Mouse (Mus musculus) gastrocnemius, postnatal 14 days (tissue): ENCODE measurements at regions not wholly inside any gene's neighbourhood (a gene's known extent, or its start where the extent isn't known, plus 50 kb on each side); places are given as distances from the start of the nearest gene placed in this dataset.

Experiments used
- DNase-seq: peaks from one replicate; pipeline ENCODE4 v3.0.0; 2021; ENCODE audit warnings: mixed read lengths
- intact Hi-C: fragments of 180-260 bp; cut with DNase I; formaldehyde crosslinking; loops from one replicate; pipeline ENCODE4 v1.15.1; 2025; ENCODE audit warnings: low total_unique reads

GRCm38 (mm10) chr2:106454310-106454974, 238.6 kb upstream of the Mpped2 start:
- DNase-seq, result no peak
- intact Hi-C loops, result no loop called here

- intact Hi-C loops, result no loop called here
- no peak for DNase-seq
These were observed 238.0 kb upstream of the Mpped2 start for GRCm38 (mm10) chr2:106455039-106455438.

GRCm38 (mm10) chr2:106455972-106456371, 237.1 kb upstream of the Mpped2 start:
- no peak for DNase-seq
- intact Hi-C loops, result no loop called here

DNA sequence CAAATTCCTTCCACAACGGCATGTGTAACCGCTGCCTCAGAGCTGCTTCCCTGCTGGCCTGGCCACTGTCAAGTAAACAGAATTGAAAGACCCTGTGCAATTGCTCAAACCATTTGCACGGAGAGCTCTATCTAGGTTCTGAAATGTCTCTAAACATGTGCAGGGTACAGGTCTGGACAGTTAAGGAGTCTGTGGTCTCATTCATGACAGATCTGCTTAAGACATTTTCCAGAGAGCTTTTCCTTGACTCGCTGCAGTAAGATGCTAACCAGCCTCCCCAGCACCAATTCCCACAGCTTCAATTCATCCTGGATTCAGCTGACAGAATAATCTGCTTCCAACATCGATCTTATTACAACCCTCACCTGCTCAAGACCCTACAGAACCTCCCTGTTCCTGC, 235.1 kb upstream of the Mpped2 start:
- intact Hi-C loops, result no loop called here
- no peak for DNase-seq

GRCm38 (mm10) chr2:106461021-106461420, 232.0 kb upstream of the Mpped2 start:
- no peak for DNase-seq
- intact Hi-C loops, result no loop called here

GRCm38 (mm10) chr2:106461490-106461889, 231.6 kb upstream of the Mpped2 start:
- DNase-seq, result no peak
- intact Hi-C loops, result no loop called here

GRCm38 (mm10) chr2:106461973-106462637, 231.0 kb upstream of the Mpped2 start:
- intact Hi-C loops, result no loop called here
- no peak for DNase-seq

GRCm38 (mm10) chr2:106465055-106465454, 228.0 kb upstream of the Mpped2 start:
- intact Hi-C loops, result no loop called here
- DNase-seq, result no peak

DNA sequence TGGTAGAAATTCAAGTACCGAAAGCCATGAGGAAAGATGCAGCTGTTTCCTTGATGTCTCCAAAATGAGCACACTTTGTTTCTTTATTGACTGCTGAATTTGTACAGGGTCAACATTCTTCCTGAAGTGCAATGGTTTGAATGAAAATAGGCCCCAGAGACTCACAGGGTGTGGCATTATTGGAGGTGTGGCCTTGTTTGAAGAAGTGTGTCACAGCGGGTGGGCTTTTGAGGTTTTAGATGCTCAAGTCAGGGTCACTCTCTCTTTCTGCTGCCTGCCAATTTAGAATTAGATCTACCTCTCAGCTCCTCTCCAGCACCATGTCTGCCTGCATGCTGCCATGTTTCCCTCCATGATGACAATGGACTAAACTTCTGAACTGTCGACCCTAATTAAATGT, 227.2 kb upstream of the Mpped2 start:
- no peak for DNase-seq
- intact Hi-C loops, result no loop called here

DNA sequence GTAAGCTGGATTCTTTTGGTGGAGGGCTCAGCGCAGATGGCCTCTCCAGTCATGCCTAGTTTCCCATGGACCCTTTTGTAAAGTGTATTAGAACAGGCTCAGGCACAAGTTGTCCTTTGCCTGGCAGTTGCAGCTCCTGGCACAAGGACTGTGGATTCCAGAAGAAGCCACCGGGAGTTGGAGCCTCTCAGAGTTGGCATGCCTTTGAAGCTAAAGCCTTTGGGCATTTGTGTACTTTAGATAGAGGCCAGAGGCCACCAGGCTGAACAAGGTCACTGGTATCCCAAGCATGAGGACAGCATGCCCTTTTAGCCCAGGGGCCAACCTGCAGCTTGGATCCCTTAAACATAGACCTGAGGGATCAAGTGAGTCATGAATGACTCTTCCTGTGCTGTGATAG, 223.9 kb upstream of the Mpped2 start:
- intact Hi-C loops, result no loop called here
- no peak for DNase-seq

DNA sequence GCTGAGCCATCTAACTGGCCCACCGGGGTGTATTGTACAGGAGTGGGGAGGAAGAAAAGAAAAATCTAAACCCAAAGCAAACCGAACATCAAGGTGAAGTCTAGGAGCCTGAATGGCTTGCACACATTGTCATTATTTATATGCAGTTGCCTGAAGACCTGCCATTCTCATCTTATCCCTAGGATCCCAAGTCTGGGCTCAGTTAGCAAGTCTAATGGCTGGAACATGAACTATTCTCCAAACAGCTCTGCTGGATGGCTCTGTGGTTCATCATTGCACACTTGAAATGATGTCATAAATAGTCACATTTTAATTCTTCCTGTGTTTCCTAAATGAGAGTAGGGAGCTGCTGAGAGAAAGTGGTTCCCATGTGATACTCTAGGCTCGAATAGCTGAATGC, 219.6 kb upstream of the Mpped2 start:
- no peak for DNase-seq
- intact Hi-C loops, result no loop called here

- intact Hi-C loops, result no loop called here
- no peak for DNase-seq
These were observed 215.1 kb upstream of the Mpped2 start for GRCm38 (mm10) chr2:106477991-106478390.

GRCm38 (mm10) chr2:106487335-106488082, 205.6 kb upstream of the Mpped2 start:
- intact Hi-C loops, result no loop called here
- DNase-seq, result no peak

DNA sequence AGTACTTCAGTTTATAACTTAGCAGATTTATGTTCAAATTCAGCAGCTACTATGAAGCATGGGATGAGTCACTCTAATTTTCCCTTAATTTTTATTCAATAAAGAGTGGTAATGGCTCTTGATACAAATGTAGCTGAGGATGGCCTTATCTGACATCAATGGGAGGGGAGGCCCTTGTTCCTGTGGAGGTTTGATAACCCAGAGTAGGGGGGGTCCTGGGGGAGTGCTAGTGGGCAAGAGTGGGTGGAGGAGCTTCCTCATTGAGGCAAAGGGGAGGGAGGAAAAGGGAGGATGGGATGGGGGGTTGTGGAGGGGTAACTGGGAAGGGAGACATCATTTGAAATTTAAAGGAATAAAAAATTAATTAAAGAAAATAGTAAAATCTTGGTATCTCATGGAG, 194.3 kb upstream of the Mpped2 start:
- no peak for DNase-seq
- intact Hi-C loops, result no loop called here

DNA sequence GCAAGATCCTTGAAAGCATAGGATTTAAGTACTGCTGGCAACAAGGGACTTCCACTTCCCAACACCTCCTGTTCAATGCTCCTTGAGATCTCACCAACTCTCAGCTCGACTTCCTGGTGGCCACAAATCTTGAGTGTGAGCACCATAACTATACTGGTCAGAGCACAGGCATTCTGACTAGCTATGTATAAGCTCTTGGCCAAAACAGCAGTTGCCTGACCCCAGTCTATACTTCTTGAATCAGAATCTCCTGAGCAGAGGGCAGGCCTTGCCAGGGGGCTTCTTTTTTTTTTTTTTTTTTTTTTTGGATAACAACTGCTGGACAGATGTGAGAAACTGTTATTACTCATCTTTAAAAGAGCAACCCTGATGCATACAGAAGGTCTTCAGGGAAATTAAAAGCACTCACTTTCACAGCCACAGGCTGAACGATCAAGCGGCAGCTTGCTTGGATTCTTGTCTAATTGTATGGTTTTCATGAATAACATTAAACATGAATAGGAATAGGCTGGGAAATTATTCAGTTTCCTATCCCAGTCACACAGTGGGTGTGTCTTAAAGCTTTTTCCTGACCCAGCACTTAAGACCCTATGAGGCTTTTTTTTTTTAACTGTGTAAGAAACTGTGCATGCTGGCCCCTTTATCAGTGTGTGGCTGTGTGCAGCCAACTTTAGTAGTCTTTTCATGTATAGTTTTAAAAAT, 193.7 kb upstream of the Mpped2 start:
- intact Hi-C loops, result no loop called here
- no peak for DNase-seq

DNA sequence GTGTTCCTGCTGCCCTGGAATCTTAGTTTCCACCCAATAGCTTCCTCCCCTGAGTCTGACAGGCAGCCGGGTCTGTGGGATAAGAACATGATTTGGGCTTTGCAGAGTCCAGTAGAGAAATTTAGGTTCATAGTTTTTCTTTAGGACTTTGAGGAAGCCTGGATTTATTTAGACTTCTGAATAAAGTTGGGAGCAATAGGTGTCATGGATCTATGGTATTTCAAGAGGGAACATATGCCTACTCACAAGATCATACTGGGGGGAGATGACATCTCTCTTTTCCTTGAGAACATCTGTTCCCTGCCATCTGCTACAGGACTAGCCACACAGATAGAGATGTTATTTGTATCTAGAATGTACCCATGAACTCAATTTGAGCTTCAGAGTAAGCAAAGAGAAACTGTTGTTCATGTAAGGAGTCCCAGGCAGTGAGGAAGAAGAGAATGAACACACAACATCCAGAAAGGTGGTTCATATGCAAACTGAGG, 188.1 kb upstream of the Mpped2 start:
- intact Hi-C loops, result no loop called here
- DNase-seq, result no peak

DNA sequence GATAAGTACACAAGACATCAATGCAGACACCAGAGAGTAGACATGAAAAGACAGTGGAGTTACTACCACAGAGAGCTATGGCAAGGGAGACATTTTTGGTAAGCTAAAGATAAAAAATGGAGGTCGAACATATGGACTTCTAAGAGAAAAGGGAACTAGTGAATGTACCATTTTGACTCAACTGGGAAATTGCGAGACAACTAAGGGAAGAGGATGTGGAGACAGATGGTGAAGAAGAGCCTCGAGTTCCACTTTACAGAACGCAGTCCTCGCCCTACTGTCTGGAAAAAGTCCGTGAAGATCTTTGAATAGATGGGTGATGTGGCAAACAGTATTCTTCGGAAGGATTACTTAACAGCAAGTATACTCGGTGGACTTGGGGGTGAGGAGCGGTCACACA, 181.2 kb upstream of the Mpped2 start:
- intact Hi-C loops, result no loop called here
- DNase-seq, result no peak

GRCm38 (mm10) chr2:106512338-106513024, 180.6 kb upstream of the Mpped2 start:
- intact Hi-C loops, result no loop called here
- no peak for DNase-seq

- intact Hi-C loops, result no loop called here
- DNase-seq, result no peak
These were observed 180.1 kb upstream of the Mpped2 start for GRCm38 (mm10) chr2:106513025-106513386.

- DNase-seq, result no peak
- intact Hi-C loops, result no loop called here
These were observed 175.8 kb upstream of the Mpped2 start for GRCm38 (mm10) chr2:106517224-106517623.
